Mouse (Mus musculus) liver, postnatal 0 days (tissue): ENCODE data around the gene Olfr1197. TPM values are rescaled to one million over a fixed set of nuclear protein-coding genes. Genes with fewer than 3 reads are reported as not detected.

Source experiments
- ATAC-seq: fragments of 200-750 bp; cut with Nextera tagmentation; 2 replicates; pipeline ENCODE4 v1.8.0; 2017; ENCODE audit warnings: mild to moderate bottlenecking, moderate library complexity
- DNase-seq: peaks from one replicate; pipeline ENCODE4 v3.0.0-alpha.2; 2016
- H3K27ac ChIP-seq: fragments of 300-500 bp; sonication (generic); 2 replicates; pipeline ENCODE4 v1.5.1; 2014; ENCODE audit warnings: antibody characterized with exemption, moderate library complexity, mild to moderate bottlenecking, low read depth
- H3K27me3 ChIP-seq: fragments of 300-500 bp; sonication (generic); 2 replicates; pipeline ENCODE4 v1.6.1; 2014; ENCODE audit warnings: low read length, control low read depth, mixed read lengths; ENCODE audit not compliant: insufficient read depth
- H3K36me3 ChIP-seq: fragments of 300-500 bp; sonication (generic); replicated peaks from 2 replicates; pipeline ENCODE4 v1.6.1; 2014; ENCODE audit warnings: mild to moderate bottlenecking, control low read depth, low read length, moderate library complexity, mixed read lengths; ENCODE audit not compliant: insufficient read depth
- H3K4me1 ChIP-seq: fragments of 300-500 bp; sonication (generic); 2 replicates; pipeline ENCODE4 v1.6.1; 2014; ENCODE audit warnings: antibody characterized with exemption, mild to moderate bottlenecking, control low read depth; ENCODE audit not compliant: insufficient read depth
- H3K4me2 ChIP-seq: fragments of 300-500 bp; sonication (generic); 2 replicates; pipeline ENCODE4 v1.6.1; 2014; ENCODE audit warnings: low read depth, mild to moderate bottlenecking, low read length, moderate library complexity, mixed read lengths
- H3K4me3 ChIP-seq: fragments of 300-500 bp; sonication (generic); 2 replicates; pipeline ENCODE4 v1.5.1; 2014; ENCODE audit warnings: low read depth, low read length
- H3K9ac ChIP-seq: fragments of 300-500 bp; sonication (generic); replicated peaks from 2 replicates; pipeline ENCODE4 v1.6.1; 2014; ENCODE audit warnings: mild to moderate bottlenecking, moderate library complexity
- H3K9me3 ChIP-seq: fragments of 300-500 bp; sonication (generic); 2 replicates; pipeline ENCODE4 v1.6.1; 2016; ENCODE audit warnings: mild to moderate bottlenecking, control low read depth, low read length, mixed read lengths
- CTCF ChIP-seq: sonication (generic); IDR thresholded peaks from 2 replicates; pipeline ENCODE4 v1.5.1; 2016; ENCODE audit warnings: antibody characterized with exemption, low read depth
- EP300 ChIP-seq: IDR thresholded peaks from 2 replicates; pipeline ENCODE4 v1.6.1; 2016; ENCODE audit warnings: antibody characterized with exemption, low read depth, mild to moderate bottlenecking
- WGBS: fragments of 180-500 bp; shearing (Covaris S2); extraction: QIAGEN DNeasy Blood & Tissue Kit; methylation state at CpG from one replicate; pipeline ENCODE4 v1.1.7; 2014; ENCODE audit not compliant: insufficient replicate concordance; 5-methylcytosine and 5-hydroxymethylcytosine counted together
- polyA plus RNA-seq: library from polyadenylated mRNA; unstranded; fragments of >200 nt; fragmentation: Nextera tagmentation; extraction: Ambion mirVana; gene quantifications from 2 replicates; pipeline ENCODE4 v1.2.1, GENCODE M21; 2015

The Olfr1197 gene
- not detected in 2 replicates for polyA plus RNA-seq

DNA sequence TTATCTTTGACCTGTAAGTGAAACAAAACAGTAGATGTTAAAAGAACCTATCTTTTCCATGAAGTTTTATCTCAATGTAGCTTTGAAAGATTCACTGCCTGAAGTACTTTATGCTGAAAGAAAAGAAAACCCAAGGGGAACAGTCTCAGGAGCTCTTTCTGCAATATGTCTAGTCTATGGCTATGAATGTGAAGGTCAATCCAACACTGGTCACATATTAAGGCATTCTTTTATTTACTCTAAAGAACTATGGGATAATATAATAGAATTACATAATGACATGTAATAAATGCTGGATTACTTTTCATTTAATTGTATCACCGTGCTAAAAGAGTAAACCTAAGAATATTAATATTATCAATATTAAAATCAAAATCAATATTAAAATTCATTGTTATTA is at the start of gene Olfr1197:
Gene Olfr1197, minus strand, starts transcription at position 101 of the 400 bp plus-strand sequence.
- DNase-seq (no peak), ATAC-seq (no peak)
- TF ChIP-seq CTCF: no peak
- TF ChIP-seq EP300: no peak
- no peak within 1 kb of the TSS for H3K27ac ChIP-seq
- H3K36me3 ChIP-seq: no peaks in the 10 kb centered on the region
- WGBS: 78% methylated on average over 1 of the region's 1 CpGs
- H3K4me3 ChIP-seq: no peak within 1 kb of the TSS
- H3K9me3 ChIP-seq: no peaks in the 10 kb centered on the region
- no peak within 1 kb of the TSS for H3K4me2 ChIP-seq
- no peaks in the 10 kb centered on the region for H3K4me1 ChIP-seq
- no peak within 1 kb of the TSS for H3K9ac ChIP-seq
- no peaks in the 10 kb centered on the region for H3K27me3 ChIP-seq

DNA sequence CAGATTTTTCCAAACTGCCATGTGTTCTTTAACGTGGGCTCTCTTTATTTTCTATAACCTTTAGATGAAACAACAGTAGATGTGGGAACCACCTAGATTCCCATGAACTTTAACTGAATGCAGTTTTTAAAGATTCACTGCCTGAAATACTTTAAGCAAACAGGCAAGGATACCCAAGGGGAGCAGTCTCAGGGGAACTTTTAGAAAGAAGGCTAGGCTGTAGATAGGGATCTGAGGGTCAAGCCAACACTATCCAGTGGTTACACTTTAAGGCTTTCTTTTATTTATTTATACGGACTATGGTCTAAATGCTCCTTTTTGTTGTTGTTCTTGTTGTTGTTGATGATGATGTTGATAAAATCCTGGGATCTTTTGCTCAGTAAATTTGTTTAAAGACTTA is 38.2 kb upstream of the Olfr1197 start, which contains the start of gene Olfr1200:
Gene Olfr1200, minus strand, starts transcription at position 101 of the 400 bp plus-strand sequence.
- Histone ChIP-seq H3K9ac (no peak within 1 kb of the TSS), H3K4me3 (no peak within 1 kb of the TSS), H3K4me1 (no peaks in the 10 kb centered on the region), H3K36me3 (no peaks in the 10 kb centered on the region), H3K27ac (no peak within 1 kb of the TSS), H3K4me2 (no peak within 1 kb of the TSS), H3K27me3 (no peaks in the 10 kb centered on the region), H3K9me3 (no peaks in the 10 kb centered on the region)
- DNase-seq (no peak), ATAC-seq (no peak)
- TF ChIP-seq CTCF (no peak), EP300 (no peak)
- 63% methylated on average over 2 of the region's 2 CpGs for WGBS

DNA sequence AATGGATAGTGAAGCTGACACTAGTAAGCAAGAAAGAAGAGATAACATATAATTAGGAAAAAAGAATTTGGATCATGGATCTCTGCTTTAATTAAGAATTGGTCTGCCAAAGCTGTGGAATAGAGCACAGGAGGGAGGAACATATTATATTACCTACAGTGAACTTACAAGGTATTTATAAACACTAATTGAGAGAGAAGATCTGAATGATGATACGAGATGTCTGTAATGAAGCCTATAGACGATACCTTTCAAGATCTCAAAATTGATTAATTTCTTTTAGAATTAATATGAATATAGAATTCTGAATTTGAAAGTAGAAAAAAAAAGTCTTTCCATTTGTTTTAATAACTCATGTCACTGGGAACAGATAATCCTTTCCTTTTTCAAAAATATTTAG is 28.2 kb upstream of the Olfr1197 start, which contains the start of gene Olfr1199:
Gene Olfr1199, minus strand, starts transcription at position 101 of the 400 bp plus-strand sequence.
- TF ChIP-seq CTCF: no peak
- TF ChIP-seq EP300: no peak
- Histone ChIP-seq H3K27me3 (no peaks in the 10 kb centered on the region), H3K9ac (no peak within 1 kb of the TSS), H3K9me3 (no peaks in the 10 kb centered on the region), H3K36me3 (no peaks in the 10 kb centered on the region), H3K4me1 (no peaks in the 10 kb centered on the region), H3K4me2 (no peak within 1 kb of the TSS), H3K27ac (no peak within 1 kb of the TSS), H3K4me3 (no peak within 1 kb of the TSS)
- 87% methylated on average over 2 of the region's 2 CpGs for WGBS
- DNase-seq (no peak), ATAC-seq (no peak)

DNA sequence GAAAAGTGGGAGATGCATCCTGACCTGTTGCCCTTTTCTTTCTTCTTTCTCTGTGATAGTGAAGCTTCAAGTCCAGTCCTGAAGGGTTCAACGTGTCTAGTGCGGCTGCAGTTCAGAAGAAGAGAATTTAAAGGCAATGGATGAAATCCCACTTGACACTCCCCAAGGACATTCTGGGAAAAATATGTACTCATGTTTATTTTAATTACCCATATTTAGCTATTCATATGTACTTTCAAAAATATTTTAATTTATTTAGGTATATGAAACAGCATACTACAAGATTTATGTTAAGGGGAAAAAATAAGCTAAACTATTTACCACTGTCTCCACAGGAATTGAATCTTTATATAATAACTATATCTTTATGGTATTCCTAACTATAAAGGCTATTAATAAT is 19.1 kb upstream of the Olfr1197 start, which contains the start of gene Olfr1198:
Gene Olfr1198, minus strand, starts transcription at position 101 of the 400 bp plus-strand sequence.
- no peak within 1 kb of the TSS for H3K9ac ChIP-seq
- H3K4me2 ChIP-seq: no peak within 1 kb of the TSS
- H3K4me3 ChIP-seq: no peak within 1 kb of the TSS
- no peaks in the 10 kb centered on the region for H3K27me3 ChIP-seq
- H3K27ac ChIP-seq: no peak within 1 kb of the TSS
- no peaks in the 10 kb centered on the region for H3K36me3 ChIP-seq
- 84% methylated on average over 2 of the region's 2 CpGs for WGBS
- DNase-seq: no peak
- no peaks in the 10 kb centered on the region for H3K4me1 ChIP-seq
- ATAC-seq: no peak
- no peak for TF ChIP-seq EP300
- no peak for TF ChIP-seq CTCF
- H3K9me3 ChIP-seq: no peaks in the 10 kb centered on the region

DNA sequence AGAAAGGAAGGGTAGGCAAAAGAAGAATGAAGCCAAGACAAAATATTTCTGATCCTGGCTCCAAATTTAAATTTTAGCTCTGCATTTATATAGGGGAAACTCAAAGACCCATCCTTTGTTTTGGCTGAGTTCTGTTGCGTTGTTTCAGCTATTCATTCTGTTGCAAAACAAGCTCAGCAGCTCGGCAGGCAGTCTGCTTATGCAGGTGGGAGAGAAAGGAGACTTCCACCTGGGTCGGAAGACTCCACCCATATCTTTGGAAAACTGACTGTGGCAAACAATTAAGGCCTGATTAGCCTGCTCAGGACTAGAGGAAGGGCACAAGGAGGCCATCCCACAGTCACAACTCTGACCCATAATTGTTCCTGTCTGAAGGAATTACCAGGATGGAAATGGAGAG is 11.2 kb upstream of the Olfr1197 start:
- no peak overlapping the region for H3K9ac ChIP-seq
- H3K27ac ChIP-seq: no peak overlapping the region
- WGBS: 66% methylated on average over 3 of the region's 3 CpGs
- DNase-seq (no peak), ATAC-seq (no peak)
- H3K27me3 ChIP-seq: no peaks in the 10 kb centered on the region
- no peak overlapping the region for H3K4me3 ChIP-seq
- H3K9me3 ChIP-seq: no peaks in the 10 kb centered on the region
- H3K4me2 ChIP-seq: no peak overlapping the region
- no peaks in the 10 kb centered on the region for H3K4me1 ChIP-seq
- no peak for TF ChIP-seq CTCF
- no peaks in the 10 kb centered on the region for H3K36me3 ChIP-seq

DNA sequence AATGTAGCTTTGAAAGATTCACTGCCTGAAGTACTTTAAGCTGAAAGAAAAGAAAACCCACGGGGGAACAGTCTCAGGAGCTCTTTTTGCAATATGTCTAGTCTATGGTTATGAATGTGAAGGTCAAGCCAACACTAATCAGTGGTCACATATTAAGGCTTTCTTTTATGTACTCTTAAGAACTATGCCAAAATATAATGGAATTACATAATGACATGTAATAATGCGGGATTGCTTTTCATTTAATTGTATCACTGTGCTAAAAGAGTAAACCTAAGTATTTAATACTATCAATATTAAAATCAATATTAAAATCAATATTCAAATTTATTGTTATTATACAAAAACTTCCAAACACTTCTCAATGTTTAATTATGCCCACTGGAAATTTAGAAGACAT is 27.7 kb downstream of the Olfr1197 start, which contains the start of gene Olfr1196:
Gene Olfr1196, minus strand, starts transcription at position 101 of the 400 bp plus-strand sequence.
- 80% methylated on average over 2 of the region's 2 CpGs for WGBS
- ATAC-seq (no peak), DNase-seq (no peak)
- no peaks in the 10 kb centered on the region for H3K4me1 ChIP-seq
- no peak within 1 kb of the TSS for H3K9ac ChIP-seq
- TF ChIP-seq EP300 (no peak), CTCF (no peak)
- no peaks in the 10 kb centered on the region for H3K36me3 ChIP-seq
- no peaks in the 10 kb centered on the region for H3K27me3 ChIP-seq
- no peak within 1 kb of the TSS for H3K4me3 ChIP-seq
- H3K4me2 ChIP-seq: no peak within 1 kb of the TSS
- no peak within 1 kb of the TSS for H3K27ac ChIP-seq
- no peaks in the 10 kb centered on the region for H3K9me3 ChIP-seq

DNA sequence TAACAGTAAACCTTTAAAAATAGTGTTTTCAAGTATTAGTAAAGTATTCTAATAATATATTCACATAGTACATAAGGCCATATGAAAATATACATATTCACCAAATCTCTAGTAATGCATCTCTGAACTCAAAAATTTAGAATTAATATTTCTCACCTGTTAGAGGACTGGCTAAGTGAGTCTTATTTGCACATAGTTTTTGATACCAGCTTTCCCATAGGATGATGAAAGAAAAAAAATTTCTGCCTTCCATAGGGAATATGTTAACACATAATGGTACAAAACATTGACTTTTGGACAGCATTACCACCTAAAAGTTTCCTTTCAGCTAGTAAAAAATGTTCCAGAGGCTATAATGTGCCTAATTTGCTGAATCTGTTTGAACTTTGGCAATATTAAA is 43.1 kb downstream of the Olfr1197 start, which contains the start of gene Olfr1195:
Gene Olfr1195, minus strand, starts transcription at position 101 of the 400 bp plus-strand sequence.
- Histone ChIP-seq H3K4me2 (no peak within 1 kb of the TSS), H3K9me3 (no peaks in the 10 kb centered on the region), H3K4me3 (no peak within 1 kb of the TSS), H3K36me3 (no peaks in the 10 kb centered on the region), H3K4me1 (no peaks in the 10 kb centered on the region), H3K9ac (no peak within 1 kb of the TSS), H3K27ac (no peak within 1 kb of the TSS), H3K27me3 (no peaks in the 10 kb centered on the region)
- ATAC-seq (no peak), DNase-seq (no peak)
- TF ChIP-seq EP300 (no peak), CTCF (no peak)

Other genes starting within 250 kb of the Olfr1197 start
- gene Olfr1184, start 248.8 kb downstream of the Olfr1197 start, polyA plus RNA-seq: not detected in 2 replicates
- not detected in 2 replicates for gene Olfr1185-ps1, start 239.0 kb downstream of the Olfr1197 start, polyA plus RNA-seq
- gene Olfr1186, start 213.8 kb downstream of the Olfr1197 start, polyA plus RNA-seq: not detected in 2 replicates
- gene Olfr1188, start 175.4 kb downstream of the Olfr1197 start, polyA plus RNA-seq: not detected in 2 replicates
- gene Olfr1189, start 145.9 kb downstream of the Olfr1197 start, polyA plus RNA-seq: not detected in 2 replicates
- gene Olfr1191-ps1, start 91.8 kb downstream of the Olfr1197 start, polyA plus RNA-seq: not detected in 2 replicates
- gene Olfr1192-ps1, start 83.9 kb downstream of the Olfr1197 start, polyA plus RNA-seq: not detected in 2 replicates
- not detected in 2 replicates for gene Olfr1193, start 56.7 kb downstream of the Olfr1197 start, polyA plus RNA-seq
- gene Olfr1195, start 43.2 kb downstream of the Olfr1197 start, polyA plus RNA-seq: not detected in 2 replicates
- not detected in 2 replicates for gene Olfr1196, start 27.8 kb downstream of the Olfr1197 start, polyA plus RNA-seq
- not detected in 2 replicates for gene Olfr1198, start 19.0 kb upstream of the Olfr1197 start, polyA plus RNA-seq
- not detected in 2 replicates for gene Olfr1199, start 28.1 kb upstream of the Olfr1197 start, polyA plus RNA-seq
- not detected in 2 replicates for gene Olfr1200, start 38.1 kb upstream of the Olfr1197 start, polyA plus RNA-seq
- not detected in 2 replicates for gene Olfr1201, start 60.7 kb upstream of the Olfr1197 start, polyA plus RNA-seq
- not detected in 2 replicates for gene Olfr1202, start 82.1 kb upstream of the Olfr1197 start, polyA plus RNA-seq
- not detected in 2 replicates for gene Olfr1205, start 97.4 kb upstream of the Olfr1197 start, polyA plus RNA-seq
- gene Olfr1204, start 116.9 kb upstream of the Olfr1197 start, polyA plus RNA-seq: not detected in 2 replicates
- gene Olfr1206, start 130.9 kb upstream of the Olfr1197 start, polyA plus RNA-seq: not detected in 2 replicates
- not detected in 2 replicates for gene Olfr1208, start 169.9 kb upstream of the Olfr1197 start, polyA plus RNA-seq
- gene Olfr1209, start 182.8 kb upstream of the Olfr1197 start, polyA plus RNA-seq: not detected in 2 replicates
- not detected in 2 replicates for gene Olfr1211, start 205.7 kb upstream of the Olfr1197 start, polyA plus RNA-seq
- not detected in 2 replicates for gene Olfr1212, start 221.6 kb upstream of the Olfr1197 start, polyA plus RNA-seq
- not detected in 2 replicates for gene Gm13762, start 247.9 kb upstream of the Olfr1197 start, polyA plus RNA-seq